Mouse (Mus musculus) ES-E14 (cell line): ENCODE measurements at regions not wholly inside any gene's neighbourhood (a gene's known extent, or its start where the extent isn't known, plus 50 kb on each side); places are given as distances from the start of the nearest gene placed in this dataset.

Experiments
- DNase-seq: peaks from one replicate; pipeline ENCODE4 v3.0.0-alpha.2; 2013; ENCODE audit warnings: low read depth, low spot score
- H3K27ac ChIP-seq: 2 replicates; pipeline ENCODE4 v1.5.1; 2012; ENCODE audit warnings: low read depth, mild to moderate bottlenecking, low read length, moderate library complexity, mixed read lengths; ENCODE audit not compliant: poor library complexity, insufficient read depth, severe bottlenecking
- H3K36me3 ChIP-seq: 2 replicates; pipeline ENCODE4 v1.6.1; 2012; ENCODE audit warnings: mild to moderate bottlenecking, low read length, moderate library complexity, mixed read lengths; ENCODE audit not compliant: control insufficient read depth, poor library complexity, insufficient read depth, severe bottlenecking
- H3K4me1 ChIP-seq, 2 experiments: fragments of 150-350 bp in 1 of 2; sonication (generic) in 1 of 2; 2 replicates each; pipeline ENCODE4 v1.6.1; 2012; ENCODE audit warnings: low read length in 2 of 2, mild to moderate bottlenecking in 1 of 2, mixed read lengths in 1 of 2; ENCODE audit not compliant: control insufficient read depth in 2 of 2, insufficient read depth in 2 of 2, poor library complexity in 1 of 2
- H3K4me3 ChIP-seq, 2 experiments: fragments of 150-350 bp in 1 of 2; sonication (generic) in 1 of 2; 2 replicates each; pipeline ENCODE4 v1.5.1; 2012; ENCODE audit warnings: low read length in 2 of 2, low read depth in 1 of 2, mild to moderate bottlenecking in 1 of 2, mixed read lengths in 1 of 2; ENCODE audit not compliant: insufficient read depth in 1 of 2, poor library complexity in 1 of 2, severe bottlenecking in 1 of 2
- H3K9ac ChIP-seq: 2 replicates; pipeline ENCODE4 v1.6.1; 2012; ENCODE audit warnings: low read depth, mild to moderate bottlenecking, low read length, mixed read lengths; ENCODE audit not compliant: poor library complexity, insufficient read depth, severe bottlenecking
- H3K9me3 ChIP-seq: fragments of 150-350 bp; sonication (generic); 2 replicates; pipeline ENCODE4 v1.6.1; 2012; ENCODE audit warnings: low read depth, mild to moderate bottlenecking, low read length; ENCODE audit not compliant: control insufficient read depth, insufficient read depth
- CHD2 ChIP-seq: IDR thresholded peaks from 2 replicates; pipeline ENCODE4 v1.6.1; 2014; ENCODE audit warnings: mild to moderate bottlenecking, low read depth, low read length, inconsistent platforms
- HCFC1 ChIP-seq: IDR thresholded peaks from 2 replicates; pipeline ENCODE4 v1.6.1; 2012; ENCODE audit warnings: low read length, inconsistent platforms, borderline replicate concordance; ENCODE audit not compliant: insufficient read depth
- MAFK ChIP-seq: IDR thresholded peaks from 2 replicates; pipeline ENCODE4 v1.6.1; 2014; ENCODE audit warnings: mild to moderate bottlenecking, low read depth, low read length, inconsistent platforms; ENCODE audit not compliant: insufficient read depth
- ZC3H11A ChIP-seq: IDR thresholded peaks from 2 replicates; pipeline ENCODE4 v1.6.1; 2012; ENCODE audit warnings: low read depth, mild to moderate bottlenecking, inconsistent platforms, low read length, borderline replicate concordance
- ZNF384 ChIP-seq: IDR thresholded peaks from 2 replicates; pipeline ENCODE4 v1.6.1; 2012; ENCODE audit warnings: low read depth, low read length, inconsistent platforms
- in situ Hi-C, 2 experiments: fragments of 600-800 bp; cut with MboI; formaldehyde crosslinking; loops; one replicate each; pipeline ENCODE4 v1.15.1; 2025; ENCODE audit warnings: low sequenced_read_pairs in 2 of 2, inconsistent platforms in 1 of 2; ENCODE audit not compliant: unreplicated experiment in 2 of 2

DNA sequence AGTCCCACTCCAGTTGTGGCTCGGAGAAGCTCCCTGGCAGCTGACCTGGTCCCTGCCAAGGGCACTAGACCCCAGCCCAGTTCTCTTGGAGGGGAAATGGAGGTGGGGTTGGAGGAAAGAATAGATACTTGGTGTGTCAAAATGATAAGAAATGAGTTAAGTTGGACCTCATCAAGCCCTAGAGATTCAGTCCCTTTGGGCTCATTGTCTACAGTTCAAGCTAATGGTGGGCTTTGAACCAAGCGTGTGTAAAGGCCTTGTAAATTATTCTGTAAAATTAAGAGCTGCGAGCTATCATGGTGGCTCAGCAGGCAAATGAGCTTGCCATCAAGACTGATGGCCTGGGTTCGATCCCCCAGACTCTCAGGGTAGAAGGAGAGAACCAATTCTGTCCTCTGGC, 179.8 kb downstream of the Tfap2c start:
- Histone ChIP-seq H3K36me3 (no peaks in the 10 kb centered on the region), H3K4me1 (peaks cover 5 to 28% of the 10 kb centered on the region in 2 experiments; a peak in 3 of 4 replicates), H3K27ac (no peak overlapping the region), H3K9ac (no peak overlapping the region), H3K4me3 (no peak overlapping the region), H3K9me3 (no peaks in the 10 kb centered on the region)
- no peak for TF ChIP-seq MAFK
- no peak for TF ChIP-seq ZNF384
- in situ Hi-C loops, result no loop called here
- no peak for DNase-seq

DNA sequence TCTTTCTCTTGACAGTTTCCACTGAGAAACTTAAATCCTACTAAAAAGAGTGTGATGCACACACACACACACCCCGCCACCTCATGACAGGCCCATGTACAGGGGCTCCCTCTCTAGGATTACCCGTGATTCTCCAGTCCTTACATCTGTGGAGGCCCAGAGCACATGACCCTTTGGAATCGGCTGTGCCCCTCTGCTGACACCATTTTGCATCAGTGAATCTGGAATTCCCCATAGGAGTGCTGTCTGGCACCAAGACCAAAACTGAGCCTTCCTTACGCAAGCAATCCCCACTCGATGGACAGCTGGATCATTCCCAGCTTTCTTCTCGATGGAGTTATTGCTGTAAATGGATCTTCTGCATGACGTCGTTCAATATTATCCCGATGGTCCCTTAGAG, 180.3 kb downstream of the Tfap2c start:
- no peak overlapping the region for H3K9ac ChIP-seq
- H3K4me3 ChIP-seq, result no peak overlapping the region
- H3K9me3 ChIP-seq, result no peaks in the 10 kb centered on the region
- in situ Hi-C loops, result no loop called here
- no peak for DNase-seq
- H3K4me1 ChIP-seq, result peaks cover 5 to 30% of the 10 kb centered on the region in 2 experiments; a peak in 3 of 4 replicates
- H3K36me3 ChIP-seq, result no peaks in the 10 kb centered on the region
- TF ChIP-seq CHD2 (no peak), MAFK (no peak), HCFC1 (no peak), ZC3H11A (no peak), ZNF384 (no peak)
- H3K27ac ChIP-seq, result no peak overlapping the region

DNA sequence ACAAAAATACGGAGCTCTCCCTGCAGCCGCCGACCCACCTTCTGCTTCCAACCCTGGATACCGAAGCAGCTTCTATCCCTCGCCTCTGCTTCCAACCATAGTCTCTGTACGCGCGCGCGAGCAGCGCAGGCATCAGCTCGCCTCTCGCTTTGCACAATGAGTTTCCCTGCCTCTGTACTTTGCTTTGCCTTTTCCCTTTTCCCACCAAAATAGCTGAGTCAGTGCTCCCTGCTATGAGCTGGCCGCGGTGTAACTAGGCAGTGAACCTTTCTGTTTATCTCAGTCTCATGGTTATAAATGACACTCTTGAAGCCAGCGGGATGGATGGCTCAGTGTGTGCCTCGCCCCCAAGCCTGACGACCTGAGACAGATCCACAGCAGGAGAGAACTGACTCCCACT, 182.0 kb downstream of the Tfap2c start:
- H3K9me3 ChIP-seq, result no peaks in the 10 kb centered on the region
- no peak for DNase-seq
- no peaks in the 10 kb centered on the region for H3K36me3 ChIP-seq
- H3K4me3 ChIP-seq, result no peak overlapping the region; a peak in 1 of 4 replicates
- no peak overlapping the region for H3K9ac ChIP-seq
- in situ Hi-C loops, result no loop called here
- H3K27ac ChIP-seq, result no peak overlapping the region
- peaks cover 5 to 39% of the 10 kb centered on the region in 2 experiments; a peak in 3 of 4 replicates for H3K4me1 ChIP-seq
- TF ChIP-seq ZC3H11A (no peak), HCFC1 (no peak), MAFK (peak; percentile 81), ZNF384 (no peak), CHD2 (no peak)

DNA sequence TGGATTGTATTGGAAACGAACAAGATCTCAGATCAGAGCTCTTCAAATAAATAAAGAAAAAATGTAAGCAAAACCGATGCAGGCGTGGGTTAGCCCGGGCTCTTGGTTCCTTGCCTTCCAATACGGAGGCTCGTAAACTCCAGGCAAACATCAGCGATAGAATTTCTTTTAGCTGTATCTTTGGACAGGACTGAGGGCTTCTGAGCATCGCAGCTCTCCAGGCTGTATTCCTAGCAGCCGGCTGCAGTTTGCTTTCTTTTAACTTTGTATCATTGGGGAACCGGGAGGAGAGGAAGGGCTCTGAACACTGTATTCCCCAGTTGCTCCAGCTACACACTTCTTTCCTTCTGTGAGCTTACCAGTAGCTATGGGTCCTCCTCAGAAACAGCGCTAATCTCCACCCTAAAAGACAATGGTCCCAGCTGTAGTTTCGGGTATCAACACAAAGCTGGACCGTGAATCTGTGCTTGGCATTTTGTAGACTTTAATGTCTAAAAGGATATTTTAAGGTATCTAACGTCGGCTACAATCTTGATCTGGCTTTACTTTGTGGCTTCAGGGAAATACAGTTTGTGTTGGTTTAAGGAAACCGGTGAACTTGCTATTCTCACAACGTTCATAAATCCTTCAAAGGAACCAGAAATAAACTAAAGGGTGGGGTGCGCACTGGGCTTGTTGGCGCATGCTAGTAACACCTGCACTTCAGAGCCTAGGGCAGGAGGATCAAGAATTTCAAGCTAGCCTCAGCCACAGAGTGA, 183.2 kb downstream of the Tfap2c start:
- H3K27ac ChIP-seq, result no peak overlapping the region
- no peak for DNase-seq
- no peaks in the 10 kb centered on the region for H3K9me3 ChIP-seq
- no peaks in the 10 kb centered on the region for H3K36me3 ChIP-seq
- TF ChIP-seq MAFK (no peak), ZNF384 (no peak), CHD2 (no peak), HCFC1 (no peak), ZC3H11A (no peak)
- no peak overlapping the region for H3K4me3 ChIP-seq
- in situ Hi-C loops, result no loop called here
- peaks cover 5 to 35% of the 10 kb centered on the region in 2 experiments; a peak in 3 of 4 replicates for H3K4me1 ChIP-seq
- H3K9ac ChIP-seq, result no peak overlapping the region
